Mouse (Mus musculus) embryonic facial prominence, embryonic 11.5 days (tissue): ENCODE measurements at regions not wholly inside any gene's neighbourhood (a gene's known extent, or its start where the extent isn't known, plus 50 kb on each side); places are given as distances from the start of the nearest gene placed in this dataset.

Source experiments
- ATAC-seq: fragments of 200-750 bp; cut with Nextera tagmentation; replicated peaks from 2 replicates; pipeline ENCODE4 v1.8.0; 2017; ENCODE audit warnings: low read depth; ENCODE audit not compliant: insufficient number of reproducible peaks, low FRiP score, low TSS enrichment
- DNase-seq: peaks from one replicate; pipeline ENCODE4 v3.0.0-alpha.2; 2015; ENCODE audit warnings: low spot score
- H3K27ac ChIP-seq: fragments of 300-500 bp; sonication (generic); replicated peaks from 2 replicates; pipeline ENCODE4 v1.5.1; 2014; ENCODE audit warnings: mild to moderate bottlenecking, low read depth, low read length, control low read depth
- H3K27me3 ChIP-seq: fragments of 300-500 bp; sonication (generic); 2 replicates; pipeline ENCODE4 v1.6.1; 2014; ENCODE audit warnings: mild to moderate bottlenecking, low read length, moderate library complexity, mixed read lengths; ENCODE audit not compliant: control insufficient read depth, insufficient read depth
- H3K36me3 ChIP-seq: fragments of 300-500 bp; sonication (generic); replicated peaks from 2 replicates; pipeline ENCODE4 v1.6.1; 2014; ENCODE audit warnings: low read depth, mild to moderate bottlenecking, low read length, moderate library complexity, mixed read lengths; ENCODE audit not compliant: control insufficient read depth, insufficient read depth
- H3K4me1 ChIP-seq: fragments of 300-500 bp; sonication (generic); 2 replicates; pipeline ENCODE4 v1.6.1; 2014; ENCODE audit warnings: low read length, mixed read lengths; ENCODE audit not compliant: control insufficient read depth, insufficient read depth
- H3K4me2 ChIP-seq: fragments of 300-500 bp; sonication (generic); 2 replicates; pipeline ENCODE4 v1.6.1; 2014; ENCODE audit warnings: low read depth, mild to moderate bottlenecking, control low read depth, low read length, moderate library complexity
- H3K4me3 ChIP-seq: fragments of 300-500 bp; sonication (generic); 2 replicates; pipeline ENCODE4 v1.5.1; 2014; ENCODE audit warnings: low read depth, low read length, control low read depth
- H3K9ac ChIP-seq: fragments of 300-500 bp; sonication (generic); replicated peaks from 2 replicates; pipeline ENCODE4 v1.6.1; 2014; ENCODE audit warnings: mild to moderate bottlenecking, control low read depth, low read length
- H3K9me3 ChIP-seq: fragments of 300-500 bp; sonication (generic); replicated peaks from 2 replicates; pipeline ENCODE4 v1.6.1; 2016; ENCODE audit warnings: mild to moderate bottlenecking, low read length, inconsistent platforms, mixed read lengths; ENCODE audit not compliant: control insufficient read depth
- WGBS: fragments of 180-500 bp; shearing (Covaris S2); extraction: QIAGEN DNeasy Blood & Tissue Kit; methylation state at CpG from one replicate; pipeline ENCODE4 v1.1.7; 2014; 5-methylcytosine and 5-hydroxymethylcytosine counted together

- no peak overlapping the region for H3K4me2 ChIP-seq
- H3K9ac ChIP-seq: no peak overlapping the region
- ATAC-seq: no peak
- no peak overlapping the region for H3K27ac ChIP-seq
- DNase-seq: peak; percentile 12
- H3K9me3 ChIP-seq: no peaks in the 10 kb centered on the region
- no peak overlapping the region for H3K4me3 ChIP-seq
- no peaks in the 10 kb centered on the region for H3K36me3 ChIP-seq
- H3K4me1 ChIP-seq: no peaks in the 10 kb centered on the region
- H3K27me3 ChIP-seq: no peaks in the 10 kb centered on the region
- 53% methylated on average over 7 of the region's 7 CpGs for WGBS
Observed at GRCm38 (mm10) chr1:47488581-47489204, 596.0 kb upstream of the Slc39a10 start.

- no peaks in the 10 kb centered on the region for H3K9me3 ChIP-seq
- H3K27me3 ChIP-seq: no peaks in the 10 kb centered on the region
- H3K36me3 ChIP-seq: no peaks in the 10 kb centered on the region
- no peak overlapping the region for H3K4me3 ChIP-seq
- no peak overlapping the region for H3K27ac ChIP-seq
- ATAC-seq (no peak), DNase-seq (no peak)
- H3K4me2 ChIP-seq: no peak overlapping the region
- H3K4me1 ChIP-seq: no peaks in the 10 kb centered on the region
- H3K9ac ChIP-seq: no peak overlapping the region
Observed at GRCm38 (mm10) chr1:47486087-47486486, 593.4 kb upstream of the Slc39a10 start.

GRCm38 (mm10) chr1:47479059-47479458, 586.4 kb upstream of the Slc39a10 start:
- 86% methylated on average over 1 of the region's 1 CpGs for WGBS
- ATAC-seq (no peak), DNase-seq (no peak)
- H3K36me3 ChIP-seq: no peaks in the 10 kb centered on the region
- H3K9me3 ChIP-seq: no peaks in the 10 kb centered on the region
- no peak overlapping the region for H3K4me2 ChIP-seq
- no peaks in the 10 kb centered on the region for H3K4me1 ChIP-seq
- H3K27me3 ChIP-seq: no peaks in the 10 kb centered on the region
- no peak overlapping the region for H3K27ac ChIP-seq
- H3K4me3 ChIP-seq: no peak overlapping the region
- H3K9ac ChIP-seq: no peak overlapping the region

GRCm38 (mm10) chr1:47466573-47467253, 574.1 kb upstream of the Slc39a10 start:
- Histone ChIP-seq H3K9me3 (no peaks in the 10 kb centered on the region), H3K36me3 (no peaks in the 10 kb centered on the region), H3K27me3 (no peaks in the 10 kb centered on the region), H3K9ac (no peak overlapping the region), H3K27ac (no peak overlapping the region), H3K4me1 (no peaks in the 10 kb centered on the region), H3K4me3 (no peak overlapping the region), H3K4me2 (no peak overlapping the region)
- WGBS: 84% methylated on average over 9 of the region's 9 CpGs
- ATAC-seq: no peak
- no peak for DNase-seq

- Histone ChIP-seq H3K4me1 (no peaks in the 10 kb centered on the region), H3K4me2 (no peak overlapping the region), H3K27me3 (no peaks in the 10 kb centered on the region), H3K4me3 (no peak overlapping the region), H3K27ac (no peak overlapping the region), H3K9ac (no peak overlapping the region), H3K36me3 (no peaks in the 10 kb centered on the region), H3K9me3 (no peaks in the 10 kb centered on the region)
- WGBS: 85% methylated on average over 6 of the region's 6 CpGs
- DNase-seq (no peak), ATAC-seq (no peak)
Observed at GRCm38 (mm10) chr1:47448737-47449489, 556.3 kb upstream of the Slc39a10 start.

GRCm38 (mm10) chr1:47448070-47448469, 555.4 kb upstream of the Slc39a10 start:
- no peaks in the 10 kb centered on the region for H3K36me3 ChIP-seq
- DNase-seq: no peak
- no peak overlapping the region for H3K9ac ChIP-seq
- no peak overlapping the region for H3K4me2 ChIP-seq
- no peaks in the 10 kb centered on the region for H3K27me3 ChIP-seq
- H3K27ac ChIP-seq: no peak overlapping the region
- no peak for ATAC-seq
- H3K4me3 ChIP-seq: no peak overlapping the region
- no peaks in the 10 kb centered on the region for H3K4me1 ChIP-seq
- 71% methylated on average over 3 of the region's 3 CpGs for WGBS
- H3K9me3 ChIP-seq: no peaks in the 10 kb centered on the region

GRCm38 (mm10) chr1:47446021-47446420, 553.4 kb upstream of the Slc39a10 start:
- H3K4me3 ChIP-seq: no peak overlapping the region
- ATAC-seq: no peak
- H3K27me3 ChIP-seq: no peaks in the 10 kb centered on the region
- no peak overlapping the region for H3K27ac ChIP-seq
- no peak overlapping the region for H3K4me2 ChIP-seq
- H3K36me3 ChIP-seq: no peaks in the 10 kb centered on the region
- no peak overlapping the region for H3K9ac ChIP-seq
- DNase-seq: no peak
- H3K9me3 ChIP-seq: no peaks in the 10 kb centered on the region
- H3K4me1 ChIP-seq: no peaks in the 10 kb centered on the region
- 69% methylated on average over 6 of the region's 6 CpGs for WGBS

GRCm38 (mm10) chr1:47432829-47433228, 540.2 kb upstream of the Slc39a10 start:
- no peaks in the 10 kb centered on the region for H3K36me3 ChIP-seq
- no peaks in the 10 kb centered on the region for H3K4me1 ChIP-seq
- no peak for ATAC-seq
- no peaks in the 10 kb centered on the region for H3K9me3 ChIP-seq
- H3K4me2 ChIP-seq: no peak overlapping the region
- no peak overlapping the region for H3K4me3 ChIP-seq
- 69% methylated on average over 1 of the region's 1 CpGs for WGBS
- no peak overlapping the region for H3K27ac ChIP-seq
- H3K9ac ChIP-seq: no peak overlapping the region
- no peak for DNase-seq
- H3K27me3 ChIP-seq: no peaks in the 10 kb centered on the region
